Mouse (Mus musculus): ENCODE results near the gene Nrip1. TPM values are rescaled to one million over a fixed set of nuclear protein-coding genes. Genes with fewer than 3 reads are reported as not detected.

Nrip1 gene
- polyA plus RNA-seq, 1 experiment: 4.3 TPM

DNA sequence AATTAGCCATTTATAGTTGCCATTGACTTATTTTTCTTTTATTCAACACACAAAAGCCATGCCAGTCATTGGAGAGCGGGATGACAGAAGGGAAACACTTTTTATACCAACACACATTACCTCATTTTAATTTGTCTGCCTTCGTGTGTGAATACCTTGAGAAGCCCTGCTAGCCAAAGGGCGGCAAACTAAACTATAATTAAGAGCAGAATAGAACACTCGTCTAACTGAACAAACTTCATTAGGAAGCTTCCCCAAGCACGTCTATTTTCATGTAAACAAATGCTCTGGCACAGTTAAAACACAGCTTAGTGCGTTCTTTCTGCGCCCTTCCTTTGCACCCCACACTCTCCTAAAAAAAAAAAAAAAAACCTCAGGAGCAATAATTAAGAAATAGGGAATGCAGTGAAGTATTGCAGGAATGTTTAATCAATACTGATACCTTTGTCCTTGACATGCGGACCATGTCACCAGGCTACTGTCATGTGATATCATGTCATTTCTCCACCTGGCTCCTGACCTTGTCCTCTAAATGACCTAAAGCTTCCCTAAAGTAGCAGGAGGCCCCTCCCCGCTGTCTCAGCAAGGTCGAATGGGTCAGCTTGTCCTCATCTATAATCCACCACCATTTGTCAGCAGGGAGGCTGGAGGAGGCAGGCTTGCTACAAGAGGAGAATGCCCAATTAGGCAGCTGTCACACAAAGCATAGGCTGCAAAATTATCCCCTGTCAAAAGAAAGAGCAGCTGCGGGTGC lies 54.1 kb downstream of the Nrip1 start:
- 70% methylated on average over 11 of the region's 11 CpGs for WGBS
- no peak for DNase-seq (ENCODE audit: low read depth, low spot score)

DNA sequence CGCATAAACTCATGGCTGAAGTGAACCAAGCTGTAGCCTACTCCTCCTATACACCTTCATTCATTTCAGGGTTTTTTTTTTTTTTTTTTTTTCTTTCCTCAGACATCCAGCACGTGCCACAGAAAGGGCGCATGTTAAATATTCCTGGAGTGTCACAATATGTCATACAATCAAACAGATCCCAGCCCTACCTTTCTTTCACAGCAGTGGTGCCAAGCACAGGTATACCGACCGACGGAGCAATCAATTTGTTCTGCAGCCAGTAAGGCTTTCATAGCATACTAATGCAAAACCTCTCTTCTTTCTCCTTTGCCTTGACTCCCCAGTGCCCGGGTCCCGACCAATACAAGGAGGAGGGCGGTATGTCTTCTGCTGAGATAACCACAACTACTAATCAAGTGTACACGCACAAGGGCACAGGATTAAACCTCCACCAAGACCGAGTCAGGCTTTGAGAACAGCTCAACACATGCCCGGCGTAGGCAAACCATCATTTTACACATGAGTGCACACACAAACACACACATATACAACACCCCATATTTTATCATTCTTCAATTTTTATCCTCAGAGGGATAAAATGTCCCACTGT lies 55.2 kb downstream of the Nrip1 start:
- WGBS: 75% methylated on average over 13 of the region's 13 CpGs
- DNase-seq (ENCODE audit: low read depth, low spot score): no peak

DNA sequence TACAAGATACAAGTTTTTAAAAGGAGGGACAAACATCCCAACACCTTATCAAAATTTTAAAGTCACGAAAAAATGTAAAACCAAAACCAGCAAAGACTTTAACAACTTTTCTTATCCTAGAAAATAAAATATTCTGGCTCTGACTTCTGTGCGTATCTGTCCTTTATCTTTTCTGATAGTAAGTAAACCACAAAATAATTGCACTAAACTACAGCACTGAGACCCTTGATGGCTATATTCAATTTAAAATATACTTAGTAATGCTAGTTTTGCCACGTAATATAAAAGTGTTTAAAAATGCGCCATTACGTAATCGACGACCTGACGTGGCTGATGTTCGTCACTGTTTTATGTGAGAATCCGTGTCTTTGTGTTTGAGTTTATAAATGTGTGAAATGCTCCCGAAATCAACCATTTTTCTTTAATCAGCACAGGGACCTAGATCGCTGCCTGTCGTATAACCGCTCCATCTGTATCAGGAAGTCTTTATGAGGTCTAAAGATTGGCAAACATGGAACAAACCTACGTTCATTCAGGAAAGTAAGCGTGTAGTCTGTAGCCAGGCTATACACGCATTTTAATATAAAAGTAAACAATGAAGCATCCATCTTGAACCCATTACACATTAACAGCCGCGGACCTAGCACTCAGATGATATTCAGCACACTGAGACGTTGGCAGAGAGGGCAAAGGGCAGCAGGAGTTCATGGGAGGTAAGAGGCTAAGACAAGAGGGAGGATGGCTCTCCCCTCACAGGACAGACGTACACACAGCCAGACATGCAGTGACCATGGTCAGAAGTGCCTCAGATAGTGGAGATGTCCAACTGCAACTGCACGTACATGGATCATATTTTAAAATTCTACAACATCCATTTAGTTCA lies 56.4 kb downstream of the Nrip1 start:
- DNase-seq (ENCODE audit: low read depth, low spot score): peak; percentile 38
- WGBS: 52% methylated on average over 22 of the region's 22 CpGs

DNA sequence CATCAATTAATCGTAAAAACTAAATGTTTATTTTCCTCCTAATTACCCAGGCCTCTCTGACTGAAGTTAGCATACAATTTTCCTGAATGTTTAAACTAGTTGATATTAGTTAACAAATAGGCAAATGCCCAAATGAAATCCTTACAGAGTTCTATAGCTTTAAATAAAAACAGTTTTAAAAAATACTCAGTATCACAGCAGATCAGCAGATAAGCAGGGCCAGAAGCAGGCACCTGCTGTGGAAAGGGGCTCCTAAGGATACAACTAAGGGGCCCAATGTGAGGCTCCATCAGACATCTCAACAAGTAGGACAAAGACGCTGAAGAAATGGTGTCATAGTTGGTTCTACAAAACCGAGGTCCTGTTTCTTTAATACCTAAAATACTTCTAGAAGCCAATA lies 58.0 kb downstream of the Nrip1 start:
- DNase-seq (ENCODE audit: low read depth, low spot score): no peak

DNA sequence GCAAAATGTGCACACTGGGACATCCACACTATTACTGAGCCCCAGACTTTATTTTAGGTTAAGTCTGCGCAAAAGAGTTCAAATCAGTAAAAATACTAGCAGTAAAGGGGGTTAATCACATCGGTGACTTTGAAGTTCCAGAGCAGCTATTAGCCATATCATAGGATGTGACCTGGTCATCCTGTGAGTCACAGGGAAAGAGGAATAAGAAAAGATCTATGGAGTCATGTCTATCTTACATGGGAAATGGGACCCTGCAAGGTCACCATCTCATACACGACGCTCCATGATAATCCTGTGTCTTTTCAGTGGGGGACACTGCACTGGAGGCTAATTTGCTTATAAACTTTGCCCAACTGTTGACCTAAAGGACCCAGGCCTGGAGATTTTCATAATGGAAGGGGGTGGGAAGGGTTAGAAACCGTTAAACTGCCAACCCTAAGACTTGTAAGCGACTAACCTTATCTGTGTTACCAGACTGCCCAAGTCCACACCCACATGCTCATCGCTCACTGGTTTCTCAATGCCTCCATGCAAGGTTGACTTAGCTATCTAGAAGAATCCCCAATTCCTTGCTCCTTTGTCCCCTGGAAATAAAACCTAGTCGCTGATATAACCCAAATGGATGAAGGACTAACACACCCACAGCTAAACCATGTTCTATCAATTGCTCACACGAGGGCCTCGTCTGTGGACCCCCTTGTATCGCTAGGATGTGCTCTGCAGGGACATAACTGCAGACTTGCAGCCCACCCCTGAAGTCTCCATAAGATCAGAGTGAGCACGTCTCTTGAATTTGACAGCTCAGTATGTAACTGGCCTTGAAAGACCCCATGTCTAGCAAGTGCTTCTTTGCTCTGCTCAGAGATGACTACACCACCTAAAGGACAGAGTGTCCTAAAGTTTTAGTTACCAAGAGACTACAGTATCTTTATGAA lies 59.3 kb downstream of the Nrip1 start:
- 82% methylated on average over 12 of the region's 12 CpGs for whole genome bisulfite sequencing
- DNase-seq (ENCODE audit: low read depth, low spot score): no peak

More for the DNA sequence above, 58.0 kb downstream of the Nrip1 start:
- WGBS: 89% methylated on average over 3 of the region's 3 CpGs

DNA sequence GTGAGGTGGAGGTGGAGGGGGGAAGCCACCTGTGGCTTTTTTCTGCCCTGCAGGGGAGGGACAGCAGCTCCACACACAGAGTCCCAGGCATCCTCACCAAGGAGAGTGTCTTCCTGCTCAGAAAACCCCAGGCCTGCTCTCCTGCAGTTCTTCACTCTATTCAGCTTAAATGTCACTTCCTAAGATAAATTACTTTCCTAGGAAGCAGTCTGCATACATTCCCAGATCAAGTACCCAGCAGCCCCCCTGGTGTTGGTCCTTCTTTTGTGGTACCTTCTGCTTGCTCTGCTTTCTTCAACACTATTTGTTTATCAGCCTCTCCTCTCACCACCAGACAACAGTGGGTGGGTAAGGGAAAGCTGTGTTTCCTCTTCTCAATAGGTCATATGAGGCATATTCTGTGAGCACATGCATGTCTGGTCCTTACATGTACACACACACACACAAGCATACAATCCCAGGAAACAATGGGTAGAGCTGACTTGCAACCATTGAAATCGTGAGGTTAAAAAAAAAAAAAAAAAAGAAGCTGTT lies 60.7 kb downstream of the Nrip1 start:
- DNase-seq (ENCODE audit: low read depth, low spot score): no peak
- WGBS: 52% methylated on average over 1 of the region's 1 CpGs

DNA sequence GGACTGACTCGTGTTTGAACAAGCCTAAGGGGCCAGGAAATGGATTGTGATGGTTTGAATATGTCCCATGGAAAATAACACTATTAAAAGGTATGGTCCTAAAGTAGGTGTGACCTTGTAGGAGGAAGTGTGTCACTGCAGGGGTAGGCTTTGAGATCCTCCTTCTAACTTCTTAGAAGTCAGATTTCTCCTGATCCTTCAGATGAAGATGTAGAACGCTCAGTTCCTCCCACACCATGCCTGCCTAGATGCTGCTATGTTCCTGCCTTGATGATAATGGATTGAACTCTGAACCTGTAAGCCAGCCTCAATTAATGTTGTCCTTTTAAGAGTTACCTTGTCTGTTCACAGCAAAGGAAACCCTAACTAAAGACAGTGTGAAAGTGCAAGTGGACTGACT lies 62.8 kb downstream of the Nrip1 start:
- 75% methylated on average over 2 of the region's 2 CpGs for WGBS
- no peak for DNase-seq (ENCODE audit: low read depth, low spot score)

DNA sequence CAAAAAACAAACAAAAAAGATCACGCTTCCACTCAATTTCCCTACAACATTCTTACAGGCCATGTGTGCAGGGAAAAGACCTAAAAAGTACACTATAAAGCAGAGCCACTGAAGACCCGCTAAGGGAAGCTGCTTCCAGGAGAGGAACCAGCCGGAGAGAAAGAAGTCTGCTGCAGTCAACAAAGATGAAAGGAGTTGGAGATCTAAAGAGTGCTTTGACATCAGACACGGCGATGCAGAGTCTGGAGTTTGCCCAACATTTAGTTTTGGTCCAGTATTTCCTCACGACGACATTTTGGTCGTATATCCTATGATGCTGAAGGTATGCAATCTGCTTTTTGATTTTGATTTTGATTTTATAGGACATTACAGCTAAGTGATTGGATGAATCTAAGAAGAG lies 63.3 kb downstream of the Nrip1 start:
- DNase-seq (ENCODE audit: low read depth, low spot score): no peak
- WGBS: 83% methylated on average over 8 of the region's 8 CpGs

DNA sequence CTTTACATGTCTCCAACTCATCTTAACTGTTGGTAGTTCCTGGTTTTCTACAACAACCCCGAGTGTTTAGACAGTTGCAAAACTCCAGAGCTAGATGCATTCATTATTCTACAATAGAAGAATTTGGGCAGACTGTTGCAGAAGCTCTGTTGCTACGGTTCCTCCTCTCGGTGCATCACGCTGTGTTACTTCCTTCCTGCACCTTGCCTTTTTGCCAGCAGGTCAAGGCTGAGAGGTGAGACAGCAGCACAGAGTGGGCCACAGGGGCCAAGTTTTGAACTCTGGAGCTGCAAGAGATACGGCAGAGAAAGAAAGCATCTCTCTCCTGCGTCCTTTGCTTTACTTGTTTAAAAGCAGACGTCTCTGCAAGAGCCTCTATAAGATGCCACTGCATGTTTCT lies 64.3 kb downstream of the Nrip1 start:
- DNase-seq (ENCODE audit: low read depth, low spot score): no peak
- 80% methylated on average over 7 of the region's 7 CpGs for WGBS

DNA sequence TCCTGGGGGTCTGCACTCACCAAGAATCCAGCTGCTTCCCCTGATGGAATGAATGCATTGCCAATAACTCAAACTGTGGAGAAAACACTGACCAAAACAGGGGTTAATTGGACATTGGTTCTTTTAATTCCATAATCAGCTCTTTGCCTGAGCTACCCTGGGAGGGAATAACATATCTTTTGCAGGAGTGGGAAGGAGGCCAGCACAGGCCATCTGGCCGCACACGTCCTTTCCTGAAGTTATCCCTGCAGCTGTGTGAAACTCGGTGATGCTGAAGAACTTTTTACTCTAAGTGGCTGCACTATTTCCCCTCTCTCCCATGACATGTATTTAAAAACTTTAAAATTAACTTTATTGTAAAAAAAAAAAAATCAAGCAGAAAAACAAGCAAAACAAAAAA lies 66.6 kb downstream of the Nrip1 start:
- WGBS: 58% methylated on average over 3 of the region's 3 CpGs
- no peak for DNase-seq (ENCODE audit: low read depth, low spot score)

DNA sequence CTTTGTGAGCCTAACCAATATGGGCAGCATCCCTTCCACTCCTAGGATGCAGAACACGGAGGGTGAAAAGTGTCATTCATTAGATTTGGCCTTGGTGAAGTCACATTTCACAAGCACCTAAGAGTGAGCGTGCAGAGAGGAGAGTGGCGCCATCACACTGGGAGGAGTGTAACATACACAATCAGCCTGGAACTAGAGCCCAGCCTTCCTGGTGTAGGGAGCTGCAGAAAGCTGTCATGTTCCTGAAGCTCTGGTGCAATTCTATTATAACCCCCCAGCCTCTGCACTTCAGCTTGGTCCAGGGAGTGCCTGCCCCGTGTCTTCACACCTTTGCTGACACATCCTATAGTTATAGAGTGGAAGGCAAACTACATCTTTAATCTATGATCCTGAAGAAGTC lies 67.2 kb downstream of the Nrip1 start:
- DNase-seq (ENCODE audit: low read depth, low spot score): no peak

DNA sequence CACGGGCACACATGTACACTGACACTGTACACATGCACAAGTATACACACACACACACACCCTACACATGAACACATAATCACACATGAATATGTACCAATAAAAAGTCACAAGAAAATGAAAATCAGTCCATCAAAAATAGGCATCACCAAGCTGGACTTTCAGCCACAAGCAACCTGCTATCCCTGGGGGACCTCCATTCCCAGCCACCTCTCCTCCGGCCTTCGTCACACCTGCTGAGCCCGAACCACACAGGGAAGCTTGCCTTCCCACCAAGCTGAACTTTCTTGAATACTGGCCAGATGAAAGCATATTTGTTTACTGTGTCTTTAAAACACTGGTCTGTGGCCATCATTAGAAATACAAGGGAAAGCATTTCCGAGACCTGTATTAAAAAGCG lies 70.2 kb downstream of the Nrip1 start:
- 87% methylated on average over 6 of the region's 6 CpGs for WGBS
- no peak for DNase-seq (ENCODE audit: low read depth, low spot score)

More for the DNA sequence above, 67.2 kb downstream of the Nrip1 start:
- 88% methylated on average over 4 of the region's 4 CpGs for WGBS

DNA sequence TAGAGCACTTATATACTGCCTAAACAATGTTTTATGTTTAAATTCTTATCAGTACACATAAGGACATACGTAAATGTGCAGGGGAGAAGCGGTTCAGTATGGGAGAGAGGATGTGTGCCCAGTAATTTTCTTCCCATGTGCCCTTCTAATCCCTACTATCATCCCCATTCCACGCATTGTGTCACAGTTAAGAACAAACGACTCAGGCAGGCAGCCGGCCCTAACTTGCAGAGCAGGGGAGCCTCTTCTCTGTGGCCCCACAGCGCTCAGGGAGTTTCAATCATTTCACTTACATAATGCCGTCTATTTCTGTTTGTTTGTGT lies 71.9 kb downstream of the Nrip1 start:
- no peak for DNase-seq (ENCODE audit: low read depth, low spot score)
- 64% methylated on average over 7 of the region's 7 CpGs for WGBS

DNA sequence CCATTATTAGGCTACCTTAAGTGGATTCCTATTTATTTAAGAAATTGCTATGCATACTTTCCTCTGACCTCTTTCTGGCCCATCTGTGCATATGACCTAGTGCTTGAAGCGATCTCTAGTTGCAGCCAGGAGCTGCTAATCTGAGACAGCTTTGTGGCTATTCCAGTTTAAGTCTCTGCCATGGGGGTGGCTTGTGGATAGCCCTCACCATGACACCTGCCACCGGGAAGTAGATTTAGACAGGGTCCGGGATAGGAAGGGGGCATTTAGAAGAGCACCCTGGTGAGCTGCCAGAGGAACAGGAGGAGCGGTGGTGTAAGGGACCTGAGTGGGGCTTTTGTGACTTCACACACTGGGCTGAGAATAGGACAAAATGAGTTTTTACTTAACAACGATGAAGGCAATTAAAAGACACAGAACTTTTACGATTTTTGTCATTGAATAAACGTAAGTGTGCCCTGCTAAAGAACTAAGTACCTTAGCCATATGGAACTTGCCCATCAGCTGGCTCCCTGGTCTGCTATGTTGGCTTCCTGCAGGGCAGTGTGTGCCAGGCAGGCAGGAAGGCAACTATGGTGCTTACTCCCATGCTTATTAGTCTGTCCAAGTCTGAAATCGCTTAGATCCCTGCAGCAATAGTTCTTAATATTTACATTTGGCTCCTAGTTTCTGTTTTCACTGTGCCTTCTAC lies 72.4 kb downstream of the Nrip1 start:
- no peak for DNase-seq (ENCODE audit: low read depth, low spot score)
- WGBS: 52% methylated on average over 8 of the region's 8 CpGs

DNA sequence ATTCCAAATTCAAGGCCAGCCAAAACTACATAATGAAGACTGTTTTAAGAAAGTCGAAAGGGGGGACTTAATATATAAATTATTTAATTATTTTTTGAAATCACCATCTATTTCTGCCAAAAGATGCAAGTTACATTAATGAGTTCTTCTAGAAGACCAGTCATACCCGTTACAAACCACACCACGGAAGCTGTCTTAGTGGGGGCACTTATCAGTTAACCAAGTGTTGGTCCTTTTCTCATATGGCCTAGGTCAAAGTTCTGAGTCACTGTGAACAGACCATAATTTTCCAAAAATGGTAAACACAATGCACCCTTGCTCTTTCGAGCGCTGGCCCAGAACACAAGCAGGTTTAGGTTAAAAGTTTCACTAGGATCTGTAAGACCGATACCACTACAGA lies 73.2 kb downstream of the Nrip1 start:
- WGBS: 86% methylated on average over 6 of the region's 6 CpGs
- DNase-seq (ENCODE audit: low read depth, low spot score): no peak

DNA sequence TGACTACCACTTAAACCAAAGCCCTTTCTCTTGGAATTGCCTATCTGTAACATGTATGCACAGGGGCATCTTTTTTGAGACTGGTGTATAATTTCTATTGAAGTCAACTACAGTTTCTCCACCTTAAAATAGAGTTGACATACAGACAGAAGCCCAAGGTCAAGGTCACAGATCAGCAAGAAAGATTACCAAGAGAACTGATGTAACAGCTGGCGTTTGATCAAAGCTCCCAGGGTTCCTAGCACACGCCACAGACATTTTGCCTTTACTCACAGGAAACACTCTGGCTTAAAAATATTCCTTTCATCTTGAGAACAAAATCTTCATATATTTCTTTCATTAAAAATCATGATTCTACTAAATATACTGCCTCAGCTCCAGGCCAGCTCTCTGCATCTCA lies 74.1 kb downstream of the Nrip1 start:
- DNase-seq (ENCODE audit: low read depth, low spot score): no peak

DNA sequence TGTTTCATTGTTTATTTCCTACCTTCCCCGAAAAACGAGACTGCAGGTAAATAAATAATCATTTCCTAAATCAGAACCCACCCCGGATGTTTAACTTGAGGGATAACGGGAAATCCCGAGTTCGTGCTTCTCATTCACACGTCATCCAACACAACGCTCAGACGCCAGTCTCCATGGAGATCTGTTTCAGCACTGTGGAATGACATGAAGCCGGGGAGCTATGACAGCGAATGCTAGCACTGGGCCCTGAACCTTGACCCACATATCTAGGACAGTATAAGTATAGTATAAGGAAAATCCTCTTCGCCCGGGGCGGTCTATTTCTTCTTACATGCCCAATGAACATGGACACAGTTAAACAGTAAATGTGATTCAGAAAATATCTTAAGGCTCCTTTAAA lies 78.3 kb downstream of the Nrip1 start:
- 86% methylated on average over 14 of the region's 14 CpGs for WGBS
- no peak for DNase-seq (ENCODE audit: low read depth, low spot score)

More for the DNA sequence above, 74.1 kb downstream of the Nrip1 start:
- WGBS: 53% methylated on average over 2 of the region's 2 CpGs

DNA sequence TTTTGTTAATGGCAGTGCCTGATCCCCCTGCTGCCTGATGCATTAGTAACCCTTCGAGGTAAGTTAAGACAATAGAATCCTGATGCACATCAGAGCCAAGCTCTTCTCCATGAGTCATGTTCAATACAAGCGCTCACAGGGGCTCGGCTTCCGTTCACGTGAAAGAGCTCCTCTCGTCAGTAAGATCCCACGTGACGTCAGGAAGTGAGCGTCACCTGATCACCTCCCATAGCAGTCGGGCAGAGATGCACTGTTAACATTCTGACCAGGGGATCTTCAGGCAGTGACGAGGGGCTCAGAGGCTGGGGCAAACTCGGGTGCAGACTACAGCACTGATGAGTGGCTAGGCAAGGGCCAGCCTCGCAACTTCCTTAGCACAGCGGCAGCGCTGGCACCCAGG lies 79.1 kb downstream of the Nrip1 start:
- 87% methylated on average over 15 of the region's 15 CpGs for WGBS
- no peak for DNase-seq (ENCODE audit: low read depth, low spot score)

Measured in large intestine, adult 2 months (tissue).